Mouse (Mus musculus) embryo, embryonic 11.5 days (tissue): Measurements from ENCODE around the gene Med31.
"Not testable (repeated sequence)": the region's sequence is repeated elsewhere in the genome, so short reads cannot be mapped to it uniquely, and the experiment has no call there.

Experiments
- DNase-seq: peaks from one replicate; pipeline ENCODE4 v3.0.0-alpha.2; 2012; ENCODE audit warnings: low read depth, low spot score

Med31 gene

DNA sequence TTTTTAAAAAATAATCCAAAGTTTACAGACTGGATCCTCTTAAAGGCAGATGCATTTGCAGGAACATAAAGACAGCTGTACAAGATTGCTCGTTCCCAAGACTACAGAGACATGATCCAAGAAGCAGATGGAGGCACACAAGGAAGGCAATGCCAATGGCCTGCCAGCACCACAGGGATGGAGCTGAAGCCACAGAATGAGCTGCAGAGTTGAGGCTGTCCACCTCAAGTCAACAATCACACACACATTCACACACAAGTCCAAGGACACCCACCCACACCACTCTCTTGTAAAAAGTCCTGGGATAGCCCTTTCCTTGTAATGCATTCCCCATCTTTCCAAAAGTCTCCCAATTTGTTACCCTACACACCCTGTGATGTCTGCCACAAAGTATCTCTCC, 12.0 kb downstream of the Med31 start:
- DNase-seq = no peak

DNA sequence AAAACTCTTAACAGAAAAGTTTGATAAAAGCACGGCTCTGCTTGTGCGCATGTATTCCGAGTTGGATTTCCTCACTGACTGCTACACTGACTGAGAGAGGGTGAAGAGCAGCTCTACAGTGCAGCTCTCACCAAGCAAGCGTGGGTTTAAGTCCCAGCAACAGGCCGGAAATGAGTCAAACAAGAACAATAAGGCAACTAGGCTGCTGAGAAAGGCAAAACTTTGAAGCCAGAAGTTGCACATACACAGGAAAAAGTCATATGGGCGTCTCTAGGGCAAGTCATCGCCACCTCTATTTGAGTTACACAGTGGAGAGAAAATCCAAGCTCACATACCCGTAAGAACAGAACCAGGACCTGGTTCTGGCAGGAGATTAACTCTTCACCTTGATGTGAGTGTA, 18.9 kb downstream of the Med31 start:
- DNase-seq = no peak

DNA sequence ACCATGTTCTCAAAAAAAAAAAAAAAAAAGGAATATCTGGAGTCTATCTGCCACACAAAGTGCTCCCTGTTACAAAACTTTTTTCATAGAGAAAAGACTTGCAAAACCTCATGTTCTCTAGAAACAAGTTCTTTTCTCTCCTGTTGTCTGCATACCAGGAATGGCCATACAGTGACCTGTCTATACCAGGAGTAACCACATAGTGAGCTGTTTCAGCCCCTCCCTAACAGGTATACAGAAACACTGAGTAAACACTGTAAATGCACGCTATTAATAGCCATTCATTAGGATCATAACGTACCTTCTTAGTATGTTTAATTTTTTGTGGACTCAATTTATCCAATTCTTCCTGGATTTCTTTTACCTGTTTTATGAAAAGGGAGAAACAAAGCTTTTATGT, 21.1 kb downstream of the Med31 start:
- no peak for DNase-seq

DNA sequence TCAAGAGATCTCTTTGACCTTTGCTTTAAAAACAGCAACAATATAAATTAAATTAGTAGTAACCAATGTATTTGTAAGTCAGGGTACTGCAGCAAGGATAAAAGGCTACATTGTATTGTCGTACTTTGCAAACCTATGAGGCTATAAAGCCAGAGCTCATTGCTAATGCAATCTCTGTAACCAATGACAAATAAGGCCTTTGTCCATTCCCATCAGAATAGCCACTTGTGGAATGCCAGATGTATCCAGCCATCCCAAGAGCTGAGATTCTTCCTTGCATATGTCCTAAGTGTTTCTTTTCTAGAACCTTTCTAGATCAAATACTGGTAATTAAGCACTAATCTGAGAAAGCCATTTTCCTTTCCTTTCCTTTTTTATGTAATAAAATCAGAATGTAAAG, 24.5 kb downstream of the Med31 start:
- no peak for DNase-seq

DNA sequence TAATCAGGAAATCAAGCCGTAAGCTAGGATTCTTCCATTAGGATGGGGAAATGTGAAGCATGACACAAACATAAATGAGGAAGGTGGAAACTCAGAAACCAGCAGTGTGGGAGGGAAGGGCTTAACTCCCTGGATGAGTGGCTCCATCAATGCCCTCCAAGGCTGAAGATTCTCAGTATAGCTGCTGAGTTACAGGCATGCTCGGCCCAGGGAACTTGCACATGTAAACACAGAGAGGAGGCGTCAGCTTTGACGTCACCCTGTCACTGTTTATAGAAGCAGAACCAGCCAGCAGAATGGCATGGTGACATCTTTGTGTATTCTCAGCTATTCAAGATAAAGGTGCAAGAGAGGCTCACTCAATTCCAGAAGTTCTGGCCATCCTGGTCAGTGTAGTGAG, 31.1 kb downstream of the Med31 start:
- no peak for DNase-seq

DNA sequence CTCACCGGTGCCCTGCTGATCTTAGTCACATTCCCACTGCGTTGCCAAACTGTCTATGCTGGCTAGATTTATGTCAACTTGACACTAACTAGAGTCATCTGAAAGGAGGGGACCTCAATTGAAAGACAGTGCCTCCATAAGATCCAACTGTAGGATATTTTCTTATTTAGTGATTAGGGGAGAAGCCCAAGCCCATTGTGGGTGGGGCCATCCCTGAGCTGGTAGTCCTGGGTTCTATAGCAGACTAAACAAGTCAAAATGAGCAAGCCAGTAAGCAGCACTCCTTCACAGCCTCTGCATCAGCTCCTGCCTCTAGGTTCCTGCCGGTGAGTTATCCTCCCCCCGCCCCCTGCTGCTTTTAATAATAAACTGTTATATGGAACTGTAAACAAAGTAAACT, 34.3 kb downstream of the Med31 start:
- DNase-seq = no peak

DNA sequence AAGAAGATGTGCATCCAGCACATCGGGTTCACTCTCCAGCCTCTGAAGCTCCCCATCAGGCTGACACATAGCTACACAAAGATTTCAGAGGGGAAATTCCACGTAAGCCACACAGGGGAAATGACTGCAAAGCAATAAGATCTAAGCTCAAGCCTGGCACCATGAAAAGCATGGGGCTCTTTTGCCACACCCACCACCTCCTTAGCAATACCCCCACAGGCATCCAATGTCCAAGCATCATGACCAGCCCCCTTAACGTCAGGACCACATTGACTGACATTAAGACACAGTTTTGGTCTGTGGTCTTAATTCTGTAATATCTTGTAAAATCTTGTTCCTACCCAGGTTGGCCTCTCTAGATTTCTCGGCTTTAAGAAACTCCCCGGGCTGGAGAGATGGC, 34.8 kb downstream of the Med31 start:
- DNase-seq = no peak

DNA sequence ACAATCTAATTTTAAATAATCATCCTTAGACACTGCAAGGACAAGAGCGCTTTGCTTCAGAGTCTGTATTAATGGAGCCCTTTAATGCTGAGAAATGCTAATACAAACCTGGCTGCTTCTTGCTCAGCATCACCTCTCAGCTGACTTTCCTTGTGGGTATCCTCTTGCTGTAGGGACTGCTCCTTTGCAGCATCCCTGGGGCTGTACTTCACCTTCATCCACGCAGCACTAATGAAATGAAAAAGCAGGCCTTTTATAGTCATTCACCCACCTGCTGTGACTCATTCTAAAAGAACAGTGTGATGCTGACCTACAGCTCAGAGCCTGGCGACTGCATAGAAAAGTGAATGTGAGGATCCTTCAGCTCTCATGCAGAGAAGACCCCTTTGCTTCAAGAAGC, 38.8 kb downstream of the Med31 start:
- no peak for DNase-seq

DNA sequence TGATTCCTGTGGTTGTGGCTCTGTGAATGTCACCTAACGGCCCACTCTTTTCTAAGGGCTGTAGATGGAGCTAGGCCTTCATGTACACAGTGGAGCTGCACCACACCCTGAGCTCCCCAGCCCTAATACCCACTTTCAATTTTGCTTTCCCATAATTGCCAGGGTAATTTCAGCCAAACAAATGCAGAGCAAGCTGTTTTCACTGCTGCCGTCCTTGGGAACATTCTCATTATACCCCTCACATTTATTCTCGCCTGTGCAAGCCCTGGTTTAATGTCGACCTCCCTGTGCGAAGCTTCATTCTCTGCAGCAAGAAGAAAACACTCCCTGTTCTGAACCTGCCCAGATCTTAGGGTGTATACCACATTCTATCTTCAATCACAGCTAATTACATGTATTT, 39.4 kb downstream of the Med31 start:
- no peak for DNase-seq

DNA sequence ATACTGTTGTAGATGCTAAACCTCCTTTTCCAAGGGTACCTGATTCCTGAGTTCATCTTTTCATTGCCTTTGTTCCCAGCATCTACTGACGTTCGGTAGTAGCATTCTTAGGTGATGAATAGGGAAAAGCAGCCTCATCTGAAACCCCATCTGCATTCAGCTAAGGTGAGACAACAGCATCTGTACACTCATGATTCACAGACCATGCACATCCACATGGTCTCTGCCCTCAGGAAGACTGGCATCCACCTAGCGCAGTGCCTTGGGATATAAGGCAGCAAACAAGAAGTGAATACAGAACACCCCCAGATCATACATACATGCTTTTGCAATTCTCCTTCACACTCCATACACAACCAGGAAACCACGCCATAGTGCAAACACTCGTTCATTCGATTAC, 40.7 kb downstream of the Med31 start:
- DNase-seq = no peak

DNA sequence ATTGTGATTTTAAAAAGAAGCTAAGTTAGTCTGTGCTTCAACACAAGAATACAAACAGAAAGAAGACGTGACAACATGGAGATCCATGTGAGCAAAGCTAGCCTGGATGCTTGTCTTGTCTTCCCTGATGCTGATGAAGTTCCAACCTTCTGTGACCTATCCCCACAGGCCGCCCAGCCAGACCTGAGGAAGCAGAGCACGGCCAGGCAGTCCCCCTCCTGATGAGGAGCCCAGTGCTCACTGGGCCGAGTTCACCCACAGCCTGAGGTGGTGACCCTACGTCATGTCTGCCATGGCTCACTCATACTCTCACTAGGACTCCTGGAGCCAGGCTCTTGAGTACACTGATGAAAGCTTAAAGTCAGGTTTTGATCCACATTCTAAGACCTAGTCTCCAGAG, 41.9 kb downstream of the Med31 start:
- no peak for DNase-seq

DNA sequence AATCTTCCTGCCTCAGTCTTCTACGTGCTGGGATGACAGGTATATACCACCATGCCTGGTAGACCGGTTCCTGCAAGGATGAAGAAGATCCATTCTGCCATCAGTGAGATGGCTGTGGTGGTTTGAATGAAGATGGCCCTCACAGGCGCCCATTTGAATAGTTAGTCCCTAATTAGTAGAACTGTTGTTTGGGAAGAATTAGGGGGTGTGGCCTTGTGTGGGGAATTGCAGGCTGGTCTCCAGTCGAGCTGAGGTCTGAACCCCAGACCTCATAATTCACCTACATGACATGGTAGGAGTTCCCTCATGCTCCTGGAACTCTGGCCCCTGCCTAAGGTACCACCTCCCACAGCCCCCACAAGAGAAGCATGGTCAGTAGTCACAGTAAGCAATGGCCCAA, 43.5 kb downstream of the Med31 start:
- DNase-seq = not testable (repeated sequence)

DNA sequence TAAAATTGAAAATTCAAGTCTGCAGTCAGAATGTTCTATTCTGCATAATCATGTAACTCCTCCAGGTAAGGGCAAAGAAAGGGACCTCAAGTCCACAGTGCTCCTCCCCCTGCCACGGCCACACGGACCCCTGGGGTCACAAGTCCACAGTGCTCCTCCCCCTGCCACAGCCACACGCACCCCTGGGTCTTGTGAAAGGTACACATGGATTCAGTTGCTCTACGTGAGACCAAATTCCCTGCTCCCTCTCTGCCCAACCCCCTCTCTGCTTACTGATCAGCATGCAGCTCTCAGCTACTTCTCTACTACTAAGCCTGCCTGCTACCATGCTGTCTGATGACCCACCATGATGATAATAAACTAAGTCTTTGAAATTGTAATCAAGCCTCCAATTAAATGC, 45.5 kb downstream of the Med31 start:
- no peak for DNase-seq

DNA sequence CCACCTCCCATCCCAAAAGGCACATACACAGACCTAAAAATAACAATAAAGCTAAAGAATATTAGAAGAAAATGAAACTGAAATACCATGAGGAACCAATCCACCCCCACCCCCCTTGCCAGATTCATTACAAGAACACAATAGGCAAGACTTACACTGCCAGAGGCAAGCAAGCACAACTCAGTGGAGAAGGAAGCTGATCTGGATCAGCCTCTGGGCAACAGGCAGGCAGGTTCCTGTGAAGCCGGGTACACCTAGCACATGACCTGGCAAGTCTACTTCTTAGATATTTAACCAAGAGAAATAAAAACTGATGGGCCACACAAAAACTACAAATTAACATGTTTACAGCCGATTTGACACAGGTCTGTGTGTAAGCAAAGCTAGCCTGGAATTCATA, 52.2 kb downstream of the Med31 start:
- DNase-seq = no peak
